Mouse (Mus musculus) R1 (cell line): ENCODE measurements around the gene Tdp2.

Source experiments
- DNase-seq: peaks from one replicate; pipeline ENCODE4 v3.0.0-alpha.2; 2018; ENCODE audit warnings: low read depth, low spot score

Gene Tdp2

DNA sequence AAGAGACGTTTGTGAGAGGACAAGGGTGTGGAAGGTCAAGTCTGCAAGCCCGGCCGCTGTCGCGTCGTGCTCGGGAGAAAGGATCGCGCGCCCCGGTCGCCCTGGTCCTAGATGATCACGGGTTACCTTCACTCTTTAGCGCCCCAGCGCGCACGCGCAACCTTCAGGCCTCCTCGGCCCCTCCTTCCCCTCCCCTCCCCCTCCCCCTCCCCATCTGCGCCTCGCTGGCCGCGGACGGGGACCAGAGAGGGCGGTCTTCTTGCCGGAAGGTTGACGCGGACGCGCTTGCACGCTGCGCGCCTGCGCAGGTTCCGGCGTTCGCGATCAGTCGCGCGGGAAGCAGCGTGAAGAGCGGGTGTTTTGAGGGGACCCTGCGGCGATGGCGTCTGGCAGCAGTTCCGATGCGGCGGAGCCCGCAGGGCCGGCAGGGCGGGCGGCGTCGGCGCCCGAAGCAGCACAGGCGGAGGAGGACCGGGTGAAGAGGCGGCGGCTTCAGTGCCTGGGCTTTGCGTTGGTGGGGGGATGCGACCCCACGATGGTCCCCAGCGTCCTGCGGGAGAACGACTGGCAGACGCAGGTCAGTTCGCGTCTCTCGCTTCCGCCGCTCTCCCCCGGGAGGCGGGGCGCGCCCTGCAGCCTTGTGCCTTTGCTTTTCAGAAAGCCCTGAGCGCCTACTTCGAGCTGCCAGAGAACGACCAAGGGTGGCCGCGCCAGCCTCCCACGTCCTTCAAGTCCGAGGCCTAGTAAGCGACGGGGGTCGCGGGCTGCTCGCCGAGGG is at the start of gene Tdp2, which contains the start of gene Acot13:
Gene Tdp2, plus strand, starts transcription at position 327 of the 778 bp plus-strand sequence.
Gene Acot13, minus strand, starts transcription at position 188 of the 778 bp plus-strand sequence.
- DNase-seq = peak; percentile 97

DNA sequence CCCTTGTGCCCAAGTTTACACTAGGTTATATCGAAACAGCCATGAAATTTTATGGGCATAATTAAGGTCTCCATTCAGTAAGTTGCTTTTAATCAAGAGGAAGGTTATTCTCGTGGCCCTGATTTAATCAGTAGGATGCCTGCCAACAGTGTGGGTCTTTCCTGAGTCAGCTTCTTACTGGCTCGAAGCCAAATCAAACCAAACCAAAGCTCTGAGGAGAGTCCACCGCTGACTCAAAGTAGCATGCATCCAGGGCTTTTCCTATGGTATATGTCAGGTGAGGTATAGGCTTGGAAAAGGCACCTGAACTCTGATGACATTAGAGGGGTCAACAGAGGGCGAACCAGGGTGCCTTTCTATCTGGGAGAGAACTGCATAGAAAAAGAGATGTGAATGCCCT is 49.6 kb upstream of the Tdp2 start:
- no peak for DNase-seq

GRCm38 (mm10) chr13:24786014-24786490 is 45.4 kb upstream of the Tdp2 start:
- peak; percentile 32 for DNase-seq

GRCm38 (mm10) chr13:24787477-24787876 is 44.0 kb upstream of the Tdp2 start:
- DNase-seq = no peak

DNA sequence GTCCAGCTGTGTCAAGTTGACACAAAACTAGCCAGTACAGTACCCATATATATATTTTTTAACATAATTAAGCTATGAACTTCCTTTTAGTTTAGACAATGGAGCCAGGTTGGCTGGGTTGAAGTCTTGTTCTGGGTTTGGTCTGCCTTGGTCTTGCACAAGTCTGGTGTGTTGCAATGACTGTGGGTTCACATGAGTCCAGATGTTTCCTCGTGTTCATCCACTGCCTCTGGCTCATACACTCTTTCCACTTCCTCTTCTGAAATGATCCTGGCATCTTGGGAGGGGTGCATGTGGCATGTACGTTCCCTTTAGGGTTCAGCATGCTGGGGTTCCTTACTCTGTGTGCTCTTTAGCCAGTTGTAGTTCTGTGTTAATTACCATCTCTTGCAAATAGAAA is 40.1 kb upstream of the Tdp2 start:
- no peak for DNase-seq

- DNase-seq = peak; percentile 54
These were observed 39.0 kb upstream of the Tdp2 start for GRCm38 (mm10) chr13:24792411-24793045.

DNA sequence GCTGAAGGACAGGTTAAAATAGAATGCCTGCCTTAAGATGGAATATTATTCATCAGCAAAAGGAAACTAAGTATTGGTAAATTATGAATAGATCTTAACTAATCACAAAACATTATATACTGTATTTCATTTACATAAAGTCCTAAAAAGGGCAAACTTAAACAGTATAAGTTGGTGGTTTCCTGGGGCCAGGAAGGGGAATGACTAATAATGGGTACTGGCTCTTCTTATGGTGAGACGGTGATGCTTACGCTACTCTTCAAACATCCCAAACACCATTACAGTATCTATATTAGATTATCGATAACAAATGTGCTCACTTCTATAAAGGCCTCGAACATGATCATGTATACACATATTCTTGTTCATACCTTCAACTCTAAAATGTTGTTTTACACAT is 32.8 kb upstream of the Tdp2 start:
- DNase-seq = no peak

GRCm38 (mm10) chr13:24799378-24799777 is 32.1 kb upstream of the Tdp2 start:
- DNase-seq = no peak

DNA sequence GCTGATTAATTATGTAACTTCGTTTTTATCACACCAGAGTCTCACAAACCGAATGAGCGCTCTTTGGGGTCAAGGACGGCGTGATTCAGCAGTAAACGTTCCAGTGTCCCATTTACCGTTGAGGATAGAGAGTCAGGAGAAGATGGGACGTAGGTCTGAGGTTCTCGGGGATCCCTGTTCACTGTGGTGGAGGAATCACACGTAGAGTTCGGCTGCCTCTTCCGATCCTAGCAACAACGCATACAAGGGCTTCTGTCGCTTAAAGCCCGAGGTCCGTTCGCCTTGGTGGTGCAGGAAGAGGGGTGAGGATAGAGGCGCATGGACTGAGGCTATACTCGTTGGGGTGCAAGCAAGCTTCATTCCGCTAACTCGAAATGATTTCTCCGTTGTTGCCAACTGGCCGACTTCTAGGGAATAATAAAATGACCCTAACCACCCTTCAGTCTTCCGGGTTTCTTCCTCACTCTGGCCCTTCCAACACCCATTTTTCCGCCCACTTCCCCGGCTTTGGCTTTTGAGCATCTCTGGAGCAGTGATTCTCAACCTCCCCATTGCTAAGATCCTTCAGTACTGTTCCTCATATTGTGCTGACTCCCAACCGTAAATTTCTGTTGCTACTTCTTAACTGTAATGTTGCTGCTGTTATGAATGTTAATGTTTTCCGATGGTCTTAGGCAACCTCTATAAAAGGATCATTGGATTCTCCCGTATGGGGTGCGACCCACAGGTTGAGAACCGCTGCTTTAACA is 31.4 kb upstream of the Tdp2 start:
- peak; percentile 45 for DNase-seq

DNA sequence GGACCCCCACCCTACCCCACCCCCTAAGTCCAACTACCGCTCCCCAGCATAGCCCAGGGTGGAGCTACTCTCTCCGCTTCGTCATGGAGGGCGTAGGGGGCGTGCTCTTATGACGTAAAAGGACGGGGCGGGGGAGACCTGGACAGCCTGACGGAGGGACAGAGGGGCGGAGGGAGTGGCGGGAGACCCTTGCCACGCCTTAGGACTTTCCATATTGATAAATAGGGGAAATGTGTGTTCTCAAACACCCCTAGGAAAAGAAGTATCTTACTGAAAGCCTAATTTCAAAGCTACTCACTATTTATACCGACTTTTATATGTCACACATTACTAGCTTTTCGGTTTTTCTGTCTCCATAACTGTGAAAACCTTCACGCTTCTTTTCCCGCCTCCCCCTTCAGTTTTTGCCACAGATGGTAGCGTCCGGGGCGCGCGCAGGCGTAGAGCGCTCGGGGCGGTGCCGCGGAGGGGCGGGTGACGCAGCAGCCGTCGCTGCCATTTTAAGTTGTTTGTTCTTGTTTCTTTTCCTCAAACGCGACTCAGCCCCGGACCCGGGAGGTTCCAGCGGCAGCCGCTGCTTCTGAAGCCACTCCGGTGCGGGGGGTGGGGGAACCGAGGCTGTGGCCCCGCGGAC is 30.7 kb upstream of the Tdp2 start:
- DNase-seq = peak; percentile 98

DNA sequence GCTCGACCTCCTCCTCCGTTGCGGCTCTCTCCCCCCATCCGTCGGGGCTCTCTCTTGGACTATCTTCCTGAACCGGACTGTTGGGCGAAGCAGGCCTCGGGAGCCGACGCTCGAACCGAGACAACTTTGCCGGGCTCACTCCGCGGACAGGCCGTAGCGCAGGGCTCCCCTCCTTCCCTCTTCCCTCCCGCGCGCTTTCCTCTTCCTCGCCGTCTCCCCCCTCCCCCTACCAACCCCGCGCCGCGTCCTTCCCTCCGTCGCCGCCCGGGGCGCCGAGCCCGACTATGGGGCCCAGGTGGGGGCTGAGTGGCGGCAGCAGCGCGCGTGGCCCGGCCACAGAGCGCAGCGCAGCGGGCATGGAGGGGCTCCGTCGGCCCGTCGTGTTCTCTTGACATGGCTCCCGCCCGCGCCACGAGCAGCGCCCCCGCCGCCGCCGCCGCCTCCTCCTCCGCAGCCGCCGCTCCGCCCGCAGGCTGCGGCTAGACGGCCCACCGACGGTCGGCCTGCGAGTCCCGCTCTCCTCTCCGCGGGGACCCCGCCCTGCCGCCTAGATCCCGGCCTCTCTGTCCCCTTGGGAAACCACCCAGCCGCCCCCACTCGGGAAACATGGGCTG is 30.1 kb upstream of the Tdp2 start, which contains the start of gene BC005537:
Gene BC005537, plus strand, starts transcription at position 350 of the 614 bp plus-strand sequence.
- DNase-seq = peak; percentile 50

DNA sequence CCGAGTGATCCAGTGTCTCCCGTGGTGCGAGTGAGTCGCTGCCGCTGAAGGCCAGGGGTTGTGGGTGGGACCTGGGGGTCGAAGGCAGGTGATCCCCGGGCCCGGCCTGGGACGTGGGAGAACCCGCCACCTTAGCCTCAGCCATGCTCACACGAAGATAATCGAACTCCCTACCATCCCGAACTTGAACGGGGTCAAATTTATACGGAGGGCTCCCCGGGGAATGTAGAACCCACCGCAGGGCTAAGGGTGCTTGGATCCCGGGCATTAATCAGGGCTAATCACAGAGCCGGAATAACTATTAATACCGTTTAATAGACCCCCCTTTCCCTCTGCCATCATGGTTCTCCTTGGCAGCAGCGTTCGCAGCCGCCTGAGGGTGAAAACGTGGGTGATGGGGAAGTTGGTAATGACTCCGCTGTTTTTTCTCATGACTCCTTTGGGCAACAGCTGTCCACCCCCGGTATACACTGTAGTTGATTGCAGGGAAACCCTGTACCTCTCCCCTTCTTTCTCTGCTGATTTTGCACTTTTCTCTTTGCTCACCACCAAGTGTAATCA is 29.3 kb upstream of the Tdp2 start:
- peak; percentile 27 for DNase-seq

GRCm38 (mm10) chr13:24803196-24803595 is 28.3 kb upstream of the Tdp2 start:
- DNase-seq = no peak

DNA sequence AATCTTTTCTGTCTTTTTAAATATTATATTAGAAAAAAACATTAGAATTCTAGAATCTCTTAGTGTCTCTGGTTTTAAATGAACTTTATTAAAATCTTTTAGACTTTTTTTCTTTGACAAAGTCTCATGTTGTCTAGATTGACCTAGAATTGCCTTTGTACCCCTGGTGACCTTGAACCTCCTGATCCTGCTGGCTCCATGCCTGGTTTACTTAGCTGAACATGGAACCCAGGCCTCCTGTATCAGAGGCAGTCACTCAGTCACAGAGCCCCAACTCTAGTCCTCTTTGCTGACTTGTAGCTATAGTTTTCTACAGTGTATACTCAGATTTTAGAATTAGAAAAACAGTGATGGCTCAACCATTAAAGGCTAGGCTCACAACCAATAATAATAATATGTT is 25.4 kb upstream of the Tdp2 start:
- DNase-seq = no peak

GRCm38 (mm10) chr13:24812521-24812920 is 19.0 kb upstream of the Tdp2 start:
- DNase-seq = no peak

DNA sequence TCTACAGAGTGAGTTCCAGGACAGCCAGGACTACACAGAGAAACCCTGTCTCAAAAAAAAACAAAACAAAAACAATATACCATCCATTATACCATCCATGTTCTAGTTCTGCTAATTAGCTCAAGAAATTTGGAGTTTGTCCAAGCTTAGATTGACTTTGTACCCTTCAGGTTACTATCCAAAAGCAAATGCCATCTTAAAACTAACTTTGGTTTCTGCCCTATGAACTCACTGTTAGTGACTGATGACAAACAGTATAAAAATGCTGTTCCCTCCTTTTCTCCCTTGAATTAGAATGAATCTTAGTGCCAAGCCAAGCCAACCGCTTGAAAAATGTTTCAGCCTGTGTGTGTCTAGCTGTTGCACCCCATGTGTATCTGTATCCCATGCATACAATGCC is 16.9 kb upstream of the Tdp2 start:
- no peak for DNase-seq

DNA sequence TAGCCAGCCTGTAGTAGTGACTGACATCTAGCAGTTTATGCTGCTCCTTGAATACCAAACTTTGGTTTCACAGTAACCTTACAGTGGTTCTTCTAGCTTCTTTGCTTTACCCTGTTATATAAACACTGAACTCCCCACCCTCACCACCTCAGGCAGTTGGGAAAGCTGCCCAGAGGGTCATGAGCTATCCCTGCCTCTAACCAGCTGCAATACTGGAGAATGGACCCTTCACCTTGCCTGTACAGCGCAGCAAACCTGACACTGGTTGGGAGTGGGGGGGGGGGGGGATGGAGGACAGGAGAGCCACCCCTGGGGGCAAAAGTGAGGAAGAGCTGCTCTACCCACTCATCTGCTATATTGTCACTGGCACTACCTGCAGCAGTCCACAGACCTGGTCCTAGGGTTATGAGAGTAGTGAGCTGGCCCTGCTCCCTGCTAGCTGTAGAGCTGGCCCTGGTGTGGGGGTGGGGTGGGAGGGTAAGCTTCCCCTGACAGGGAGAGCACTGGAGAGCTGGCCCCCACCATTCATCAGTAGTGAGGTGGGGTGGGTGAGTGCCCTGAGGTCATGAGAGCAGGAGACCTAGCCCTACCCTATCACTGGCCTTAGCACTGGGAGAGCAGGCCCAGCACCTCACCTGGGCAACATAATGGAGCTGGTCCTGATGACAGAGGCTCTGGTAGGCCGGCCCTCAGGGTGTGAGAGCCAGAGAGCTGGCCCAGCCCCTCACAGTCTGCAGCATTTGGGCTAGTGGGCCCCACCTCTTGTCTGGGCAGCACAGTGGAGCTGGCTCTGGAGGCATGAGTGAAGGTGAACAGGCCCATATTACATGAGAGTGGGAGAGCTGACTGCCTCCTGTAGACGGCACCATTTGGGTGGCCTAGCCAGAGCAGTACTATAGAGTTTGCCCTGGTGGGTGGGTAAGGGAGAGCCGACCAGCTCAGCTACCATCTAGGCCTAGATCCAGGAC is 15.1 kb upstream of the Tdp2 start:
- DNase-seq = no peak

GRCm38 (mm10) chr13:24819931-24820330 is 11.5 kb upstream of the Tdp2 start:
- DNase-seq = no peak

- no peak for DNase-seq
These were observed 8.7 kb upstream of the Tdp2 start for GRCm38 (mm10) chr13:24822663-24823343.
